In the genomic region with DNA sequence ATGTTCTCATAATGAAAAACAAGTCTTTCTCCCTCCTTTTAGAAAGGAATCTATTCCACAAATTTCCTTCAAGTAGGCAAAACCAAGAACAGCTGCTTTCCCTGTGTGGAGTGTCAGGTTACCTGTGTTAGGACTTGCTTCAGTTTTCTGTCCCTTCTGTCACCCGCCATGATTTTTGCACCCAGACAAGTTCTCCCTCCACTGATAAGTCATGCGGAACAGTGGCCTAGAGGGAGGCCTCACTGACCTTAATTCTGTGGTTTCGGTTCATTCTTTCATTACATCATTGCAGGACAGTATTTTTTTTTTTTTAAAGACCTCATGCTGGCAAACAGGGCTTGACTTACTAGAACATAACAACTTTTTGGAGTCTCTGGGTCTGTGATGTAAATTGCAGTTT, we compare ENCODE assay signal across 14 mouse cellular contexts. TPM values are rescaled to one million over a fixed set of nuclear protein-coding genes. Genes with fewer than 3 reads are reported as not detected.
DNase-seq lines count a peak whose midpoint lies in the region; ATAC-seq and TF ChIP-seq lines count a peak whose summit lies in the region.
"Had no signal": no experiment of that assay in that cellular context is flagged by ENCODE, and none has a peak within 500 bp of the region (broad histone marks: within the 10 kb centered on the region; RNA-seq: fewer than 3 reads in every experiment).

No protein-coding gene starts in this region.

- no peaks in the 10 kb centered on the region for H3K27me3 ChIP-seq in liver, postnatal 0 days (ENCODE audit: insufficient read depth, low read length)
- H3K27me3 ChIP-seq in hindbrain, embryonic 10.5 days (ENCODE audit: insufficient read depth, poor library complexity, severe bottlenecking) = no peaks in the 10 kb centered on the region
- H3K27me3 ChIP-seq in hindbrain, embryonic 11.5 days (ENCODE audit: control insufficient read depth, insufficient read depth, low read length) = no peaks in the 10 kb centered on the region
- H3K27me3 ChIP-seq: lung, embryonic 15.5 days had no signal

- peak; percentile 70 for ATAC-seq in liver, postnatal 0 days
- ATAC-seq in hindbrain, embryonic 11.5 days (ENCODE audit: low FRiP score) = no peak
- no peak for ATAC-seq in activated CD4-positive, CD25-positive, alpha-beta regulatory T cell, adult 4 months

- no peaks in the 10 kb centered on the region for H3K4me1 ChIP-seq in liver, postnatal 0 days (ENCODE audit: insufficient read depth)
- peaks cover 18% of the 10 kb centered on the region for H3K4me1 ChIP-seq in hindbrain, embryonic 10.5 days (replicated peaks)
- H3K4me1 ChIP-seq in hindbrain, embryonic 11.5 days (replicated peaks; ENCODE audit: control insufficient read depth, insufficient read depth, low read length) = no peaks in the 10 kb centered on the region
- H3K4me1 ChIP-seq: lung, embryonic 15.5 days had no signal

- no peaks in the 10 kb centered on the region for H3K9me3 ChIP-seq in liver, postnatal 0 days (ENCODE audit: low read length)
- H3K9me3 ChIP-seq in hindbrain, embryonic 10.5 days = no peaks in the 10 kb centered on the region
- H3K9me3 ChIP-seq in hindbrain, embryonic 11.5 days (ENCODE audit: control insufficient read depth, low read length) = no peaks in the 10 kb centered on the region
- H3K9me3 ChIP-seq: lung, embryonic 15.5 days had no signal

- H3K4me2 ChIP-seq in liver, postnatal 0 days (ENCODE audit: low read depth, low read length) = no peak overlapping the region
- H3K4me2 ChIP-seq in hindbrain, embryonic 11.5 days (replicated peaks; ENCODE audit: low read depth, low read length) = no peak overlapping the region
- H3K4me2 ChIP-seq: heart, embryonic 11.5 days; lung, embryonic 15.5 days; midbrain, embryonic 11.5 days had no signal

- TF ChIP-seq EP300 in liver, postnatal 0 days (IDR thresholded peaks at IDR 0.05; ENCODE audit: low read depth) = no peak

- no peak overlapping the region for H3K9ac ChIP-seq in liver, postnatal 0 days (replicated peaks)
- no peak overlapping the region for H3K9ac ChIP-seq in hindbrain, embryonic 11.5 days (ENCODE audit: low read depth, low read length)
- H3K9ac ChIP-seq: lung, embryonic 15.5 days had no signal

- no peak overlapping the region for H3K27ac ChIP-seq in liver, postnatal 0 days (ENCODE audit: low read depth)
- no peak overlapping the region for H3K27ac ChIP-seq in hindbrain, embryonic 10.5 days
- no peak overlapping the region for H3K27ac ChIP-seq in hindbrain, embryonic 11.5 days (ENCODE audit: low read depth, low read length)
- H3K27ac ChIP-seq: lung, embryonic 15.5 days had no signal

- no peak overlapping the region for H3K4me3 ChIP-seq in liver, postnatal 0 days (ENCODE audit: low read depth, low read length)
- H3K4me3 ChIP-seq in hindbrain, embryonic 10.5 days = no peak overlapping the region
- no peak overlapping the region for H3K4me3 ChIP-seq in hindbrain, embryonic 11.5 days (ENCODE audit: low read depth, low read length)
- H3K4me3 ChIP-seq: lung, embryonic 15.5 days had no signal

- WGBS in liver, postnatal 0 days (ENCODE audit: insufficient replicate concordance) = 47% methylated on average over 3 of the region's 3 CpGs
- 36% methylated on average over 3 of the region's 3 CpGs for WGBS in hindbrain, embryonic 10.5 days
- 26% methylated on average over 3 of the region's 3 CpGs for WGBS in hindbrain, embryonic 11.5 days

- no peak for DNase-seq in liver, postnatal 0 days
- no peak for DNase-seq in liver
- DNase-seq in embryo, embryonic 11 days = peak; percentile 43
- peak; percentile 19 for DNase-seq in kidney, postnatal 14 days
- DNase-seq in hindbrain, embryonic 10.5 days (ENCODE audit: low spot score) = no peak
- DNase-seq in hindbrain, embryonic 11.5 days (ENCODE audit: low spot score) = no peak
- DNase-seq: adrenal gland, adult 2 months; cerebellum, postnatal 25 days; heart, postnatal 4 days; left cerebral cortex, postnatal 4 days had no signal

- no peaks in the 10 kb centered on the region for H3K36me3 ChIP-seq in liver, postnatal 0 days (replicated peaks; ENCODE audit: insufficient read depth, low read length)
- H3K36me3 ChIP-seq in hindbrain, embryonic 10.5 days = no peaks in the 10 kb centered on the region
- H3K36me3 ChIP-seq in hindbrain, embryonic 11.5 days (ENCODE audit: control insufficient read depth, insufficient read depth, low read length) = no peaks in the 10 kb centered on the region
- H3K36me3 ChIP-seq: lung, embryonic 15.5 days had no signal

- TF ChIP-seq CTCF in liver, postnatal 0 days (IDR thresholded peaks at IDR 0.05; ENCODE audit: low read depth) = no peak

RNA-seq across cellular contexts. Expression of gene Adrb1, which starts 27.3 kb away (rescaled TPM):
- 0.47 and 0.63 TPM in 2 replicates for polyA plus RNA-seq in liver, postnatal 0 days (2015; fragmentation: Nextera tagmentation; extraction: Ambion mirVana)
- polyA plus RNA-seq in hindbrain, embryonic 10.5 days (2016; fragmentation: Nextera tagmentation; extraction: Ambion mirVana) = 0.09 and 0.21 TPM in 2 replicates
- 0.11 and 0.17 TPM in 2 replicates for polyA plus RNA-seq in hindbrain, embryonic 11.5 days (2014; fragmentation: Nextera tagmentation; extraction: Ambion mirVana)
- polyA plus RNA-seq in activated CD4-positive, CD25-positive, alpha-beta regulatory T cell, adult 4 months (2017; shearing (Covaris generic)) = not detected

Comparison
In these comparisons a context has a peak if more than half of its experiments do, and no peak if none do; other contexts are left out.
1. DNase-seq: peak in embryo, embryonic 11 days (single experiment) and kidney, postnatal 14 days (single experiment); none in liver, postnatal 0 days (single experiment), liver (single experiment), hindbrain, embryonic 10.5 days (single experiment) and hindbrain, embryonic 11.5 days (single experiment).